Mouse (Mus musculus) cerebellum, postnatal 25 days (tissue): ENCODE measurements around the gene Runx3.

Experiments
- DNase-seq, 2 experiments: peaks; one replicate each; pipeline ENCODE4 v3.0.0; 2021; ENCODE audit warnings: mixed read lengths in 2 of 2

Runx3 gene

DNA sequence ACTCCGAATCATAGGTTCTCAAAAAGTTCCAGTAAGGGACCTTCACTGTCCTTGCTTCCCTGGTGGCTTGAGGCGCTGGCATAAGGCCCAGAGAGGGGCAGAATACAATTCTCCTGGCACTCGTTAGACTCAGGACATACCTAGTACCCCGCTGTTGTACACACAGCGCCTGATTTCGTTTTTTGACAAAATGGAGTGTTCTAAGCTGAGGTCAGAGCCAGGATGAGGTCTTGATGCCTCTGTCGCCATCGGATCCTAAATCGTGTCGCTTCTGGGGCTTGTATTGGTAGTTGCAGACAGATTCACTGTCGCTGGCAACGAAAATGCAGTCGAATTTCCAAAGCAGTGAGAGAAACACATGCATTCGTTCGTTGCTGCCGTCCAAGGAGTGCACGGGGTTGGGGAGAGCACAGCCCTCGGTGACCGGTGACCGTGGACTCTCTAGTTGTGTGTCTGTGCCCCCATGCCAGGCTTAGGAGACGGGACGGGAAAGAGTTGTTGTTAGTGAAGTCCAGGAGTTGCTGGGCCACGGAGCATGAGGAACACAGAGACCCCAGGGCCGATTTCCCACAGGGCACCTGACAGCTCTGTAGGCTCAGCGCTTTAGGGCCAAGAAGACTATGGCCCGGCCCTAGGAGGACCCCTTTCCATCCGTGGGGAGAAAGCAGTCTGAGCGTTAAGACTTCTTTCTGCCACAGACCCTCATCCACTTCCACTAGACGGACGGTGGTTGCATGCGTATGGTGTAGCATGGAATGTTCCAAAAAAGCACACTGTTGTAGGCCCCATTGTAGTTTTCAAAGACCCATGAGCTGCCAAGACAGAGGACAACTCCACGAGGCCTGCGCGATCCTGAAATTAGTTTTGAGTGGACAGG lies 30.9 kb downstream of the Runx3 start:
- DNase-seq: peak; percentile 24 to 80

- DNase-seq: peak; percentile 14 to 42
Measured at GRCm38 (mm10) chr4:135151988-135152594, 31.6 kb downstream of the Runx3 start.

GRCm38 (mm10) chr4:135152834-135153259 lies 32.4 kb downstream of the Runx3 start:
- DNase-seq: peak; percentile 19 to 20

GRCm38 (mm10) chr4:135153260-135154088 lies 33.0 kb downstream of the Runx3 start:
- DNase-seq: peak; percentile 24 to 55

DNA sequence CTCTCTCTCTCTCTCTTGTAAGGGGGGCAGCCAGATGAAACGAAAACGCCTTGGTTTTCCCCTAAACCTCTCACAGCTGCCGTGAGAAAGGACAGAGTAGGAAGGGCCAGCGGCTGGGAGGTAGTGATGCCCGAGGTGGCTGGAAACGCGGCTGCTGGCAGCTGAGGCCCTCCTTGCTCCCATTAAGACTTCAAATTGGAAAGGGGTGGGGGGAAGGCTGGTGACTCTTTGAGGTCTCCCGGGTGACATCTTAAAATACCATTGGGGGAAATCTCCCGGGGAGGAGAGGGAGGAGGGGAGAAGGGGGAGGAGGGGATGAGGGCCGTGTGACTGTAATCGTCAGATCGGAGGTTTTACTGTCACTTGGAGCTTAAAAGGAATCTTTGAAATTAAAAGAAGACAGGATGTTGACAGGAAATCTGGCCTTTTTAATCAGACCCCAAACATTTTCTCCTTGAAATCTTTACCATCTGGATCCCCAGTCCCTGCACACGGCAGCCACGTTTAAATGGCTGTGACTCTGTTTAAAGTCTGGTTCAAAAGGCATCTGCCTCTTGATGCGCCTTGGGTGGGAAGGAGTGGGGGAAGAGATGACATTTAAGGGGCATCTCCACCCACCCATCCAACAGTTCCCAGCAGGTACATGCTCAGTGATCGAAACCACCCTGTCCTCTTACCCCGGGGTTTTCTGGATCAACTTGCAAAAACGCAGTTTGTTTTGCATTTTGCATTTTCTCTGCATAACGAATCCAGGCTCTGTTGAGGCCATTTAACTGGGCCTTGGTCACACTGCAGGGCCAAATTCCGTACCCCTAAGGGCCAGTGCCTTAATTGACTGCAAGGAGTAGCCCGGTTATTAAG lies 33.9 kb downstream of the Runx3 start:
- DNase-seq: peak in 1 of 2 experiments; percentile 44

GRCm38 (mm10) chr4:135155106-135155800 lies 34.8 kb downstream of the Runx3 start:
- DNase-seq: peak in 1 of 2 experiments; percentile 31

DNA sequence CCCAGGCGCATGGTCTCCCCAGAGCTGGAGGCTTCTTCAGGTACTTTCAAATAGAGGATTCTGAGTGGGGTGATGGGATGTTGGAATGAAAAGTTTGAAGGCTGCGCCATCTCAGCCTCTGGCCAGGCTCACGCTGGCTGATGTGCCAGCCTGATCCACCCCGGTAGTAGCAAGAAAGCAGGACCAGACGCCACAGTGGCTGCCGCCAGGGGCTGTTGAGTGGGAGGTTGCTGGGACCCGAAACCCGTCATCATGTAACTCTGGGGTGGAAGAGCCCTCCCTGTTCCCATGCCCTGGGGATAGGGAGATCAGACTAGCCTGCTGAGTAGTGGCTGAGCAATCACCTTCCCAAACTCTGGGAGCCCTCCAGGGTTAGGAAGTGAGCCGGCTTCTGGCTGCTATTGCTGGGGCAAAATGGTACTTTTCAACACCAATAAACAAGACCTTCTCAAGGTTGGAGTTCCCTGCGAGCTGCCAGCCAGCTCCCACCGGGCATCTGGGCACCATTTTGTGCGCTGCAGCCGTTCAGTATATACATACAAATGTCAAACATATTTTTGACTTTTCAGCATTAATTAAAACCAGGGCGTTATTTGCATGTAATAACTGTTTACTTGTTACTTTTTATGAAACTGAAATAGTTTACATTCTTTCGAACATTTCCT lies 35.5 kb downstream of the Runx3 start:
- no peak for DNase-seq

GRCm38 (mm10) chr4:135156531-135156930 lies 36.1 kb downstream of the Runx3 start:
- DNase-seq: no peak

GRCm38 (mm10) chr4:135157329-135157728 lies 36.9 kb downstream of the Runx3 start:
- no peak for DNase-seq

DNA sequence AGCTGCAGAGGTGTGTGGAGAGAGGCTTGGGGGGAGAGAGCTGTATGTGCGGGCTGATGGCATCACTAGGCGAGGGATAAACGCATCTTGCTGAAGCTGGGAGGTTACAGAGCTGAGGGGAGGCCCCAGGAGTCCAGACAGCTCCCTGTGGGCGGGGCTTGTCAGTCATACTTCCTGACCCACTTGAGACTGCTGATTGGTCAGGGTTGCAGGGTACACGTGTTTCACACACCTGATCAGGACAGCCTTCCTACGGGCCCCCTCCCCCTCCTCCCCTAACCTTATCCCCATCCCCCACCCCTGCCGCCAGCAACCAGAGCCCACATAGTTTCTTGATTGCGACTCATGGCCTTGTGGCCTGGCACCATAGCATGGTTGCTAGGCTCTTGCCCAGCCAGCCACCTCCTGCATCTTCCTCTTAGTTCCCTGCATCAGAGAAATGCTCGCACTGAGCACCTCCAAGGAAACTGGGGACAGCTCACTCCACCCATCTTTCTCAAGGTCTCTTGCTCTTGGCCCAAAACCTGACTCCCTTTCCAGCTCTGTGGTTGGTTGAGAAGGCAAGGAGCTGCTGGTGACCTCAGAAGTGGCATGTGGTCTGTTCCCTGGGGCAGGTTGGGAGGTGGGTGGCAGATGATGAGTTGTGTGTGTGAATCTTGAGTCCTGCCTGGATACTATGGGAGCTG lies 38.4 kb downstream of the Runx3 start:
- DNase-seq: no peak

DNA sequence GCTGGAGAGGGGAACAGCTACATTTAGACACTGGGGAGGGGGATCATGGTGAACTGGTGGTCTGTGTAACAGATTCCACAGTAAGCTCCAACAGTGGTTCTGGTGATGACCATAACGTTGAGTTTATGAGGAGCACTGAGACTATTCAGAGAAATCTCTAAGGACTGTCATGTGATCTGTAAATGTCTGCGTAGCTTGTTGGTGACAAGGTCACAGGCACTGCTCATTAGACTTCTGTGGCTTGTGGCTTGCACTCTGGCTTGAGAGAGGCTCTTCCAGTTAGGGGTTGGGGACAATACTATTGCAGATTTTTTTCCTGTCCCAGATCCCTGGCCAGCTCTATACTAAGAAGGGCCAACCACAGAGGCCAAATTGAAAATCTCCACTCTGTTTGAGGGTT lies 39.2 kb downstream of the Runx3 start:
- DNase-seq: no peak

GRCm38 (mm10) chr4:135160168-135160567 lies 39.7 kb downstream of the Runx3 start:
- no peak for DNase-seq

- no peak for DNase-seq
Measured at GRCm38 (mm10) chr4:135161441-135161840, 41.0 kb downstream of the Runx3 start.

DNA sequence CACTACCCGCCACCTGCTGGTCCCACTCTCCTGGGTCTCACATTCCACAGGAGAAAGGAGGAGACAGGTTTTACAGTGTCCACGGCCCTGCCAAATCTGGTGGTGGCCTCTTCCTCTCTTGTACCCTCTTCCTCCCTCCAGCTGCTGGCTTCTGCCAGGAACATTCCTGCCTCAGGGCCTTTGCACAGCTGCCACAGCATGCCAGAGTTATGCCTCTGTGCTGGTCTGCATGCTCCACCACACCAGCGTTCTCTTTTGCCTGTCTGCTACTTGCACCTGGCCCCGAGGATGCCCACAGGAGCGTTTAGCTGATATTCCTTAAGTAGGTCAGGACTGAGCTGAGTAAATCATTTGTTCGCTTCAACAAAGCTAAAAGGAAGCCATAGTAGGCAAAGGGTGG lies 45.3 kb downstream of the Runx3 start:
- DNase-seq: no peak

DNA sequence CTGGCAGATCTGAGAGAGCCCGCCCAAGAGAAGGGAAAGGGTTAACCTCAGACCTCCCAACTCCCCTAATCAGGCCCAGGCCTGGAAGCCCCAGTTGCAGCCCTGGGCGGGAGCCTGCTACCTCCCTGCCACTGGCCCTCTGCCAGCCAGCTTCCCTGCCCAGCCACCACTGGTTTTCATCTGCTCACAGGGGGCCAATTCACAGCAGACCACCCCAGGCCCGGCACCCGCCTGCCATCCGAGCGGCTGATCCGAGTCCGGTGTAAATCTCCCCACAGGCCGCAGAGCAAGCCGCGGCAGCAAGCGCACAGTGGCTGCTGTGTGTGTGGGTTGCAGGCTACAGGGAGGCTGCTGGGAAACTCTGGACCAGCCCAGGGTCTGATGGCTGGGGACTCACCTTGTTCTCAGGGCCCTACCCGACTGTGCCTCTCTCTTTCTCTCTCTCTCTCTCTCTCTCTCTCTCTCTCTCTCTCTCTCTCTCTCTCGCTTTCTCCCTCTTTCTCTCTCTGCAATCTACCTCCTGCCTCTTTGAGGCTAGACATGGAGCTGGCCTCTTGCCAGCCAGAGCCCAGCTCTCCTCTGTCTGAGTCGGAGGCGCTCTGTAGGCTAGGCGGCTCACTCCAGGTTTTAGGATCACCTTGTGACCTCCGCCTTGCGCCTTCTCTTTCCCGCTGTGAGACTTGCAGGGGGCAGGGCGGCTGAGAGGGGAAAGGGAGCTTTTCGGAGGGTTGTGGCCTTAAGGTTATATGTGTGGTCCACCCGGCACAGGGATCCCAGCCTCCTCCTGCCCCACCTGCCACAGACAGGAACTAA lies 46.2 kb downstream of the Runx3 start:
- DNase-seq: no peak

GRCm38 (mm10) chr4:135167816-135168527 lies 47.5 kb downstream of the Runx3 start:
- no peak for DNase-seq

DNA sequence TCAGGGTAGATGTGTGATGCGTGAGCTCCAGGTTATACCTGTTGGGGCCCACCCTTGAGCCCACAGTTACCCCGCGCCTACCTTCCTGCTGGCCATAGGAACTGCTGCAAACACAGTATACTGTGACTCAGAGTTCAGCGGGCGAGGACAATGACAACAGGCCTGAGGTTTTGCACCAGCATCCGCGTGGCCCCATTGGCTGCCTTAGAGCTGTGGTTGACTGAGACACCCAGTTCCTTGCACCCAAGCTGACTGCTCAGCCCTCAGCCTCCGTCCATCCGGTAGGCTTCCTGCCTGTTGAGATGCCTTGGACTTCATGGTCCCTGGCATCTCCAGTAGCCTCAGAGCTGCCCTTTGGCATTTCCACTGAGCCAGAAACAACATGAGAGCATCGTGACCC lies 48.6 kb downstream of the Runx3 start:
- no peak for DNase-seq

DNA sequence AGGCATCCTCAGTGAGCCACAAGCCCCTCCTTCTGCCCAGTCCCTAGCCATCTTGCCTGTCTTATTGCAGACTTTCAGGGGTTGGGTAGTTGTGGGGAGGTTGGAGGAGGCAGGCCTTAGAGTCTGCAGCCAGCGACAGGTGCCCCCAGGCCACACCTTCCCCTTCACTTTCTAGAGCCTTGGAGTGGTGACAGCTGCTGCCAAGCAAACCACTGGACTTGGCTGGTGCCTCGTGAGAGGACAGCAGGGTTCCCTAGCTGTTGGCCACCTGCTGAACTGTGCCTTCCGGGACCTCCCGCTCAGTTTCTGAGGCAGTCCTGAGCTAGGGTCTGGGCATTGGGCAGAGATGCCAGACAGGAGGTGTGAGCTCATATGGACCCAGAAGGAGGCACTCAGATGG lies 49.0 kb downstream of the Runx3 start:
- no peak for DNase-seq

DNA sequence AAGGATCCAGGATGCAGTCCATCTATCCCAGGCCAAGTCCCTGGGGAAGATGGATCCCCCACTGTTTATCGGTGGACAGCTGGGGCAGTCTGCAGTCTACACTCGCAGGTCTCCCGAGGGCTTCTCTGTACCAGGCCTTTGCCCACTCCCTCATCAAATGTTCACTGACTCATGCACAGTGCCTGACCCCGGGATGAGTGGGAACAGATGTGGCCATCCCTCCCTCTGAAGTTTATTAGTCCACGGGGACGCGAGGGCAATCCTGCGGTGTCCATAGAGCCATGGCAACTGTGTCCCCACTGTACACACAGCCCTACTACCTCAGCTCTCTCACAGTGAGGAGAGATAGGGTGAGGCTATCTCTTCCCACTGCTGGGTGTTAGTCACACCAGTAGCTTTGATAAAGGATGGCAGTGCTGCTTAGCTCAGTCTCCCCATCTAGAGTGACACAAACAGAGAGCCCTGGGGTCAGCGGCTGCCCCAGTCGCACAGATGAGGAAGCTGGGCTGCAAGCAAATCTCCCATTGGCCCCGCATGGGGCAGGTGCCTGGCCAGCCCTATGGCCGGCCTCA lies 50.9 kb downstream of the Runx3 start:
- no peak for DNase-seq
